Mouse (Mus musculus): ENCODE measurements around the gene Tssc4.
A peak's percentile ranks its signal among the peaks of the same experiment; 100 is the strongest.

The Tssc4 gene

GRCm38 (mm10) chr7:143069751-143070400 lies 827 bp downstream of the Tssc4 start:
- peak; percentile 56 for DNase-seq

- no peak for DNase-seq
Measured at GRCm38 (mm10) chr7:143070506-143071070, 1.5 kb downstream of the Tssc4 start.

- no peak for DNase-seq
Measured at GRCm38 (mm10) chr7:143072605-143073004, 3.6 kb downstream of the Tssc4 start.

GRCm38 (mm10) chr7:143073086-143073485 lies 4.0 kb downstream of the Tssc4 start:
- peak; percentile 62 for DNase-seq

GRCm38 (mm10) chr7:143075394-143075793 lies 6.3 kb downstream of the Tssc4 start:
- no peak for DNase-seq

GRCm38 (mm10) chr7:143077351-143077750 lies 8.3 kb downstream of the Tssc4 start:
- no peak for DNase-seq

GRCm38 (mm10) chr7:143082024-143082423 lies 13.0 kb downstream of the Tssc4 start:
- DNase-seq, result no peak

- no peak for DNase-seq
Measured at GRCm38 (mm10) chr7:143083708-143084107, 14.7 kb downstream of the Tssc4 start.

GRCm38 (mm10) chr7:143086366-143086765 lies 17.3 kb downstream of the Tssc4 start:
- DNase-seq, result peak; percentile 87

GRCm38 (mm10) chr7:143087070-143087579 lies 18.1 kb downstream of the Tssc4 start:
- DNase-seq, result peak; percentile 84

GRCm38 (mm10) chr7:143093847-143094246 lies 24.8 kb downstream of the Tssc4 start:
- no peak for DNase-seq

- peak; percentile 80 for DNase-seq
Measured at GRCm38 (mm10) chr7:143094592-143095553, 25.8 kb downstream of the Tssc4 start, which contains the start of gene Trpm5. TSS of gene Trpm5 (minus strand) at chr7:143094642.

GRCm38 (mm10) chr7:143095554-143095907 lies 26.5 kb downstream of the Tssc4 start:
- DNase-seq, result no peak

- no peak for DNase-seq
Measured at GRCm38 (mm10) chr7:143100759-143101158, 31.7 kb downstream of the Tssc4 start.

GRCm38 (mm10) chr7:143105258-143105897 lies 36.3 kb downstream of the Tssc4 start:
- no peak for DNase-seq

- no peak for DNase-seq
Measured at GRCm38 (mm10) chr7:143106062-143106461, 37.0 kb downstream of the Tssc4 start, which contains the start of gene Kcnq1. TSS of gene Kcnq1 (plus strand) at chr7:143106362.

GRCm38 (mm10) chr7:143106672-143107465 lies 37.8 kb downstream of the Tssc4 start:
- DNase-seq, result peak; percentile 82

GRCm38 (mm10) chr7:143108200-143108599 lies 39.2 kb downstream of the Tssc4 start:
- peak; percentile 74 for DNase-seq

GRCm38 (mm10) chr7:143108996-143109660 lies 40.1 kb downstream of the Tssc4 start:
- no peak for DNase-seq

GRCm38 (mm10) chr7:143109696-143110095 lies 40.6 kb downstream of the Tssc4 start:
- DNase-seq, result no peak

- no peak for DNase-seq
Measured at GRCm38 (mm10) chr7:143110803-143111202, 41.8 kb downstream of the Tssc4 start.
